Mouse (Mus musculus): Measurements from ENCODE around the gene St3gal5.

The St3gal5 gene

DNA sequence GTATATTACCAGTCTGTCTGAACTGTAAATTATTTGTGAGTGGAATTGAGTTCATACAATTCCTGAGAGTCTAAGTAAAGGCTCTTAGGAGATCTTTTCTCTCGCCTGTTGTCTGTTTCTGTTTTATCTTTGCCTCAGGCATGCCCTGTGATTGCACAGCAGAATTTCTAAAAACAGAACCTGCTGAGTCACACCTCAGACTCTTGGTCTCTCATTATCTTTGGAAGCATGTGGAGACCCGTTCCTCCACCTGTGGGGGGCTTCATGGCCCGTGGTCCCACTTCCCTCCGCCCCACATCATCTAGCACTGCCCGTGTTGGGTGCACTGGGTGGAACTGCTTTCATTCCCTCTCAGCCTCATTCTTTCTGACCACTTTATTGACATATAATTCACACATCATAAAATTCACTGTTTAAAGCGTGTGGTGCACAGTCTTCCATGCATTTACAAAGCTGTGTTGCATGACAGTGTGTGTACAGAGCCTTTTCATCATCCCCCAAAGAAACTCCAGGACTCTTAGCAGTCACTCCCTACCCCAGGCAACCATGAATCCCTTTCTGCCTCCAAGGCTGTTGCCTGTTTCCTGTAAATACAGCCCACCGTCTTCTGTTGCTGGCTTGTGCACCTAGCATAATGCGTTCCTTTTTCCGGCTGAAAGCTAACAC lies 37.6 kb downstream of the St3gal5 start:
- no peak for DNase-seq (ENCODE audit: low read depth)

DNA sequence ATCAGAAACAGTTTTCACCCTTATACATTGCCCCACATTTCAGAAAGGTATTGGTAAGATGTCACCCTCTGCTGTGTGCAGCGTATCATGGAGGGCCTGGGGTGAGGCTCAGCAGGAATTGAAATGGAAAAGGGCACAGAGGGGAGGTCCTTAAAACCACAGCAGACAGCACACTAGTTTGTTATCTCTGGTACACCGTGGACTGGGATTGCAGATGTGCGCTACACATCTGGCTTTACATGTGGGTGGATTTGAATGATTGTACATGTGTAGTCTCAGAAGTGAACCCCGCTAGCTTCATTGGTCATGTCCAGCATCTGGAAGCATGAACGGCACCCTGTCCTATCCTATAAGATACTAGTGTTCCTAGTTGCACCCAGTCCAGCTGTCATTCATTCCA lies 38.6 kb downstream of the St3gal5 start:
- DNase-seq (ENCODE audit: low read depth), result no peak

DNA sequence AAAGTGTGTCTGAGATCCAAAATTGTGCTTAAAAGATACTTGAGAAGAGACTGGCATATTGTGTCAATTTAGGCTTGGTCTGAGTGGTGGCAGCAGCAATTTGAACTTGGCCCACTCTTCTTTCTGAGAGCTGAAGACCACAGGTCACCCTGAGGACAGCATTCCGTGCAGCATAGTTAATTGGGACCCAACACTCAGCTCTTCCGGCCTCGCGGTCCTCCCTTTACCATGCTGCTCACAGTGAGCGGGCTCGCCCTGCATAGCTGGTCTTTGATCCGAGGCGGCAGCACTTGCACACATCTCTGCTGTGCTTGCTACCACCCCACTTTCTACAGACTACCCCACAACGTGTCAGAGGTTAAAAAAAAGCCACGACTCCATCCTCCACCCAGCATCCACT lies 39.2 kb downstream of the St3gal5 start:
- no peak for DNase-seq (ENCODE audit: low read depth)

DNA sequence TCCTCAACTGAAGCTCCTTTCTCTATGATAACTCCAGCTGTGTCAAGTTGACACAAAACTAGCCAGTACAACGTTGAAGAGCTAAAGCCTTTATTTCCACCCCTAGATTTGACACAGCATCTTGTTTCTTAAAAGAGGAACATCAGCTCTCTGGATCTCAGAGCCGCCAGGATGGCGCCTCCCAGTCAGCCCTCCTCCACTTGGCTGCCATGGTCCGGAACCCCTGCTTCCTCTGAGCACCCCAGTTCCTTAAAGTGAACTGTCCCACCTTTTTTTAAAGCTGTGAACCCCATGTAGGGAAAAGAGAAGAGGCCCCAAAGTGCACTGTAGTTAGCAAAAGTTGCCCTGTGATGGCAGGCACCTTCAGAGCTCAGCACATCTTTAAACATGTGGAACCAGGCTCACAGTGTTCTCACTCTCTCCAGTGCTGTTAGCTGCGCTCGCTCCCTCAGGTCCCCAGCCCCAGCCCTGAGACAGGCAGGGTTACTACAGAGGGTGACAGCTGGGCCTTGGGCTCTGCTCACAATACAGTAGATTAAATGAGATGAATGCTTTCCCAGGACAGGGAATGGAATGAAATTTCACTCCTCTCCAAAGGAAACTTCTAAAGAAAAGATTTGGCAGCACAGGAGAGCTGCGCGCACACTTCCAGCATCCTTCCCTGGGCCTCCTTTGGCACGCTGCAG lies 42.3 kb downstream of the St3gal5 start:
- no peak for DNase-seq (ENCODE audit: low read depth)

DNA sequence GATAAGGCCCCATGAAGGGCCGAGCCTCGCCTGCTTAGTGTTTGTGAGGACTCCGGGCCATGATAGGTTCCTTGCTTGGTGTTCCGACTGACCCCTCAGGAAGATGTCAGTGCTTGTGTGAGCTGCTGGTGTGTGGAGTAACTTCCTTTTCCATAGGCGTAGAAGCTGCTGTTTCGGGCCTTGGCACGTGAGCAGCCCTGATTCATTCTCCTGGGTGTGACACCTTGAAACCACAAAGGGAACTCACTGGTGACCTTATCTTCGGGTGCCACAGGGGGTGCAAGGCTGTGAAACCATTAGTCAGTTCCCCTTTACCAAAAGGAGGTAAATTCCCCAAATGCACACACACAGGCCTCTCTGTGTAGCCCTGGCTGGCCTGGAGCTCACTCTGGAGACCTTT lies 43.0 kb downstream of the St3gal5 start:
- DNase-seq (ENCODE audit: low read depth), result no peak

DNA sequence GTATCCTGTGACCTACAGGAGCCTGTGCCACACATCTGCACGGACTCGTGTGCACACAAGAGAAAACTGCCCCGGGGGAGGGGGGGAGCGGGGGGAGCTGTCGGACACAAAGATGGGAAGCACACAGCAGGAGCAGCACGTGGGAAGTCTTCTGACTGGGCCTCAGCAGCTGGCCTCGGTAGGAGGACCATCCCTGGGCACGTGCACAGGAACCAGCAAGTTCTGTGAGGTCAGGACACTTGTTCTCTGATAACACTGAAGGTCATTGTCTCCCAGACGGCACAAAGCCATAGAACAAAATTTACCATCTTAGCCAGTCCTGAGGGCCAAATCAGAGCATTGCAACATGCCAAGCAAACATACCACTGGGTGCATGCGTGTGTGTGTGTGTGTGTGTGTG lies 43.8 kb downstream of the St3gal5 start:
- DNase-seq (ENCODE audit: low read depth), result no peak

DNA sequence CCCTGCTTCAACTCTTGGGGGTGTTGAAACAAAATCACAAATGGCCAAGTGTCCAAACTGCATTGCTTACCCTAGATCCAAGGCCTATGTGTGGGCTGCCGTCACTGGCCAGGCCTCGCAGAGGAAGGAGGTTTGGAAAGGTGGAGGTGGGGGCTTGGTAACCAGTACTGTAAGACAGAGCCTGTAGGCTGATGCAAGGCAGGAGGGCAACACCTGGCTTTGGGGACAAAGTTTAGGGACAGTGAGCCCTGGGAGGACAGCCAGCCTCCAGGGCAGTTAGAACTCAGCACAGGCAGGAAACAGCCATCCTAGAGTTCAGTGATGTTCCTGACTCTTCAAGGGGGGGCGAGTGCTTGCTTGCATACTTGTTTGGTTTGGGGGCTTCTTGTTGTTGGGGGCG lies 45.2 kb downstream of the St3gal5 start:
- no peak for DNase-seq (ENCODE audit: low read depth)

DNA sequence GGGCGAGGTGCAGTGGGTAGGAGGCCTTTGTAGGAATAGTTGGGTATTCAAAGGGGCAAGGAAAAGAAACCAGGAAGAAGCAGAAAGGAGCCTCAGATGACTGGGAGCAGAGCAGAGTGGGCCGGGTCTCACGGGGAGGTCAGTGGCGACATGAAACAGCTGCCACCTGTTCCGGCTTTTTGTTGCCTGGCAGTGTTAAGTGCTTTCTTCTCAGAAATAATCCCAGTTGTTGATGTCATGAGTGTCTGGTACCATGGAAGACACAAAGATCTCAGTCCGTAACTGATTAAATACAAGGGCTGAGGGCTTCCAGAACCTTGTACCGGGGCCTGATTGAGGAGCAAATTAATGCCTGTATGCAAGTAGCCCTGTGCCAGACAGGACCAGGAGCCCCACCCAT lies 47.0 kb downstream of the St3gal5 start:
- DNase-seq (ENCODE audit: low read depth), result no peak

DNA sequence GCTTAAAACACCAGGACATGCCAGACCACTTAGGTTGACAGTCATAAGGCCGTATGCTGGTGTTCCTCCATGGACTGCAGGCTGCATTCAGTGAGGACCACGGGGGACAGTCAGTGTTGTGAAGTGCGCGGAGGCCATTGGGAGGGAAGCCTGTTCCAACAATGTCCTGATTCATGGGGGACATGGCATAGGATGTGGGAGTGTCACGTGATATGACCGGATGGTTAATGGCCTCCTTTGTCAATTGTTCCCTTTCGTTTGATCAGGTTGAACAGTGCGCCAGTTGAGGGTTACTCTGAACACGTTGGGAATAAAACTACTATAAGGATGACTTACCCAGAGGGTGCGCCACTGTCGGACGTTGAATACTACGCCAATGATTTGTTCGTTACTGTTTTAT lies 49.4 kb downstream of the St3gal5 start:
- DNase-seq (ENCODE audit: low read depth), result no peak

DNA sequence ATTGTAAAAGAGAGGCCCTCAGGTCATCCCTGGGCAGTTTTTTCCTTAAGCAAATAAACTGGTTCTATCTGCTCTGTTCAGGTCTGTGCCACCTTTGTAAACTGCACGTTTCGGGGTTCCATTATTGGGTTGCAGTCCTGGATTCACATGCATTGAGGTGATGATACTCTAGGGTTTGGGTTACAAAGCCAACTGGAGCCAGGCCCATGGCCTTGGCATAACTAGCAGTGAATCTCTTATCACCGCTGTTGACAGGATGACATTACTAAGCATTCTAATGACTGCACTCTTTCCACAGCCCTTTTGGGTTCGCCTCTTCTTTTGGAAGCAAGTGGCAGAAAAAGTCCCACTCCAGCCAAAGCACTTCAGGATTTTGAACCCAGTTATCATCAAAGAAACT lies 51.3 kb downstream of the St3gal5 start:
- no peak for DNase-seq (ENCODE audit: low read depth)

DNA sequence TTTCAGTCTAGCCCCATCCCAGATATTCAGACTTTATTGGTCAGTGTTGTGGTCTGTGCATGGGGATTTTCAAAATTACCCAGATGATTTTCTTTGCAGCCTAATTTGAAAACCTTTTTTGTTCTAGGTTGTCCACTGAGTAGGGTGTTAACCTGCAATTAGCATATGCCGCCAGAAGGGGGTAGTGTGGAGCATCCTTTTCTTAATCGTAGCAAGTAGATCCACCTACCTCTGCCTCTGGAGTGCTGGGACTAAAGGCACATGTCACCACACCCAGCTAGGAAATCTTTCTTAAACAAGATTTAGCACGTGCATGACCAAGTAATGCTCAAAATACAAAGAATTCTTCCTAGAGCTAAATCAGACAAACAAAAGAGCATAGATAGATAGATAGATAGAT lies 52.4 kb downstream of the St3gal5 start:
- DNase-seq (ENCODE audit: low read depth), result no peak

DNA sequence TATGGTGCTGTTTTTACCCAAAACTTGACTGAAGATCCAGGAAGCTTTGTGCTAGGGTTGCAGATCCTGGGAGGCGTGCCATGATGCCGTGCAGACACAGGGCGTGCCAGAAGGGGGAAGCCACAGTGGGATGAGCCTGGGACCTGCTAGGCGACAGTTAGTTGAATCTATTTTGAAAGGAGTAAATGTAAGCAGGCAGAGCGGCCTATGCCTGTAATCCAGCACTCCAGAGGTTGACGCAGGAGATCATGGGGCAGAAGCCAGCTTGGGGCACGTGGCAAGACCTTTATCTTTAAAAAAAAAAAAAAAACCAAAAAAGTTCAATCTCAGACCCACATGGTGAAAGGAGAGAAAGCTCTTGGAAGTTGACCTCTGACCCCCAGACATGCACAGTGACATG lies 55.3 kb downstream of the St3gal5 start:
- no peak for DNase-seq (ENCODE audit: low read depth)

DNA sequence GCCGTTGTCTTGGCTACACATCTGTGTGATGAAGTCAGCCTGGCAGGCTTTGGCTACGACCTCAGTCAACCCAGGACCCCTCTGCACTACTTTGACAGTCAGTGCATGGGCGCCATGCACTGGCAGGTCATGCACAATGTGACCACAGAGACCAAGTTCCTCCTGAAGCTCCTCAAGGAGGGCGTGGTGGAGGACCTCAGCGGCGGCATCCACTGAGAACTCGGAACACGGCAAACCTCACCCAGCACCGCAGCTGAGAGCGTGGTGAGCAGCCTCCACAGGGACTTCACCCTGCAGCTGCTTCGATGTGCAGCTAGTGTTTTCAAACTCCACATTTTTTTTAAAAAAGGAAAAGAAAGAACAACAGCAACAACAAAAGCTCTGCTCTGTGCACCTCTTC lies 56.1 kb downstream of the St3gal5 start:
- no peak for DNase-seq (ENCODE audit: low read depth)

DNA sequence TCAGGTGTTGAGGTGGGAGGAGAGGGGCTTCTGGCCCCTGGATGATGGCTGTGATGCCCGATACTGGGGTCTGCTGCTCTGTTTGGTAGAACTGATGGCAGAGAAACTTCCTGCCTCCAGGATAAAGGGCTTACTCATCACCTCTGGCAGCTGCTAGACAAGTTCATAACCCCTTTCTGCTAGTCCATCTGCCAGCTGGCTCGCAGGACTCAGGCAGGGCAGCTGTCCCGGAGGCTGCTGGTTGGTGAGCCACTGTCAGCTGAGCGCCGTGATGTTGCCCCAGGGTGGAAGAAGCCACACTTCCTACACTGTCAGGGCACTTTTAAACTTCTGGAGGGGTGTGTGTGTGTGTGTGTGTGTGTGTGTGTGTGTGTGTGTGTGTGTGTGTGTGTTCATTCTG lies 56.6 kb downstream of the St3gal5 start:
- DNase-seq (ENCODE audit: low read depth), result peak; percentile 43

DNA sequence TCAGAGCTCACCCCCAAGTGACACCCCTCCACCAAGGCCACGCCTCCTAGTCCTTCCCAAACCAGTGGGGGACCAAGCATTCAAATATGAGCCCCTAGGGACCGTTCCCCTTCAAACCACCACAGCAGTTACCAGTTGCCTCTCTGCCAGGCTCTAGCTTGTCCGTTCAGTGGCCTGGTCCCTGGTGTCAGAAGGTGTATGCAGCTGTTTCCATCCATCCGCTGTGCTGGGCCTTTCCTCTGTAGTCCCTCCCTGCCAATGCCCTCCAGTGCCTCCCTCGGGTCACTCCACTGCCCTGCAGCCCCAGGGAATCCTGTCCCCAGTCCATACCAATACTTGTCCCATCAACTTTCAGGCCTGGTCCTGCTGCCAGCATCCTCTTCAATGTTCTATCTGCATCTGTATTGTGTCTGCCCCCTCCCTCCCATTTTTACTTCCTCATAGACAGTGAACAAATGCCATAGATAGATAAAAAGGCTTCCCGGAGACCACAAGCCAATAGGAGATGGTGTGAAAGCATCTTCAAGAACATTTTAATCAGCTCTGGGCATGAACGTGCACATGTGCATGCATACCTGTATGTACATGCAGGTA lies 57.6 kb downstream of the St3gal5 start:
- no peak for DNase-seq (ENCODE audit: low read depth)

DNA sequence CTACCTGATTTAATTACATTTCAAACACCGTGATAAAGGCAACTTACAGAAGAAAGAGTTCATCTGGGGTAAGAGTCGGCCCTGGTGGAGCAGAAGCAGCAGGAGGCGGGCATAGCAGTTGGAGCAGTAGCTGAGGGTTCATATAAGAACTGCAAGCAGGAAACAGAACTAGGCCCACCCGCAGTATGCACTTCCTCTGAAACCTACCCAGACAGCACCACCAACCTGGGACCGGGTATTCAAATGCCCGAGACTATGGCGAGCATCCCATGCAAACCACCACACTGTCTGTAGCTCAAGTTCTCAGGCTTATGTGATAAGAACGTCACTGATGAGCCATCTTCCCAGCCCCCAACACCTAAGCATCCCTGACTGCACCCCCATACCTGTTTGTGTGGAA lies 58.3 kb downstream of the St3gal5 start:
- DNase-seq (ENCODE audit: low read depth), result no peak

DNA sequence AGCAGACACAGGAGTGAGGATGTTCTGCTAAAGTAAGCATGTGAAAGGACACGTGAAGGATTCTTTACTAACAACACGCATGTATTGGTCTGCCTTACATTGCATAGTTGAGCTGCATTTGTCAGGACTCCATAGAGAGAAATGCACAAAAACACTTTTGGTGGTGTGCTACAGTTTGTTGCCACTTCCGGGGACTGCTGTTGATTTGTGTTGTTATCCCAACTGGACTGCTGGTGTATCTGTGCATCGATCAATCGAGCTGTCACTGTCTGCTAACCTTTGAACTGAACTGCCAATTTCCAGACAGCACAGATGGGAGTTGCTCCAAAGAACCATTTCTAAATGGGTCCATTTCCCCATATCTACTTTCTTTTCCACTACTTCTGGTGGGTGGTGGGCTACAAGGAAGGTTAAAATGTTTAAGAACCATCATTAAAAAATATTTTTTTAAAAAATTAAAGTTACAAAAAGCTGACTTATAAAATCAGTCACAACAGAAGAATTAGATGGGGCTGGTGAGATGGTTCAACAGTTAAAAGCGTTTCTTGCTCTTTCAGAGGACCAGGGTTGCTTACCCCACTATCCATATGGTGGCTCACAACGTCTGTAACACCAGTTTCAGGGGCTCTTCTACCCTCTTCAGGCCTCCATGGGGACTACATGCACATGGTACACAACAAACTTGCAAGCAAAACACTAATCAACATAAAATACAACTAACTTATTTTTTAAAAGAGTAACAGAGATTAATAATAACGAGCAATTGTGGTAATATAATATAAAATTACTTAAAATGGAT lies 61.8 kb downstream of the St3gal5 start:
- DNase-seq (ENCODE audit: low read depth), result no peak

DNA sequence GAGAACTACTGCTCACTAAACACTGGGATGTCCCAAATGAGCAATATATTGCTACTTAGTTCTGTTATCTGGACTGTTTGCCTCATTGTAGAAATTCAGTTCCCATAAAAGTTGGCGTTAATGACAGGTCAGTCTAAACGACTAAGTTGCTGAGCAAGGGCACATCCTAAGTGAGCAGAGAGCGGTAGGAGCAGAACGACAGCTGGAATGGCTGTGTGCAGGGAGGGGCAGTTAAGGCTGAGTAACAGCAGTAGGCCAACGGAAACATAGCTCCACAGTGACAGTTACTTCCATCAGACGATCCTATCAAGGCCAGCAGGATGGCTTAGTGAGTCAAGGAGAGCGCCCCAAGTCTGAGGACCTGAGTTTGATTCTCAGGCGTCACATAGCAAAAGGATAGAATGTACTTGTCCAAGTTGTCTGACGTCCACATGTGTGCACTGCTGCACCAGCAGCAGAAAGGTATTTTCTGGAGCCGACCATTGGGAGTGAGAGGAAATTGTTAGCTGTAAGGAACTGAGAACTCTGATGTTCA lies 62.5 kb downstream of the St3gal5 start:
- DNase-seq (ENCODE audit: low read depth), result no peak

DNA sequence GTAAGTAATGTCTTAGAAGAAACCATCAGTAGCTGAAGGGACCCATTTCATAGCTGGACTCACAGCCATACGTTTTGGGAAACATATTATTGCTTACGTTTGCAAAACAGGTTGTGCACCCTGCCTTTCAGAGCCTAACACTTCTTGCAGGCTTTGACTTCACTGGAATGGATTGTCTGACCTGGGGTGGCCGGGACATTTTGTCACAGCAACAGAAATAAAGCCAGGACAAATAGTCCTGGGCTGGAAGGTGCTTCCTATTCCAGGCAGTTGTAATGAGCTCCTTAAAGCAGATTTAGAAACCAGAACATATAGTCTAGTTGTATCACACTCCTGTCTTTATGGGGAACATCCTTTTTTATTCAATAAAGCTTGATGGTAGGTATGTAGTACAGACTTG lies 63.6 kb downstream of the St3gal5 start:
- DNase-seq (ENCODE audit: low read depth), result no peak

DNA sequence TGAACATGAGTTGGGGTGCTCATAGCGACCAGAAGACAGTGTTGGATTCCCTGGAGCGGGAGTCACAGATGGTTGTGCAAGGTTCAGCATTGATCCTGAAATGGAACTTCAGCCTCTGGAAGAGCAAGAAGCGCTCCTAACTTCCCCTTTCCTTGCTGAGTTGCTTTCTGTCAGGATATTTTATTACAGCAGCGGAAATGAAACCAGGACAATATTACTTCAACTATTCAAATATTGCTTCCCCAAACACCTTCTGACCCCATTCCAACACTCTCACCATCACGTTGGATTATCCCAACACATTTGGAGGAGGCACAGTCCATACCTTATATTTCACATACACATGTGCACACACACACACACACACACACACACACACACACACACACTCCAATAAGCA lies 64.4 kb downstream of the St3gal5 start:
- no peak for DNase-seq (ENCODE audit: low read depth)

DNA sequence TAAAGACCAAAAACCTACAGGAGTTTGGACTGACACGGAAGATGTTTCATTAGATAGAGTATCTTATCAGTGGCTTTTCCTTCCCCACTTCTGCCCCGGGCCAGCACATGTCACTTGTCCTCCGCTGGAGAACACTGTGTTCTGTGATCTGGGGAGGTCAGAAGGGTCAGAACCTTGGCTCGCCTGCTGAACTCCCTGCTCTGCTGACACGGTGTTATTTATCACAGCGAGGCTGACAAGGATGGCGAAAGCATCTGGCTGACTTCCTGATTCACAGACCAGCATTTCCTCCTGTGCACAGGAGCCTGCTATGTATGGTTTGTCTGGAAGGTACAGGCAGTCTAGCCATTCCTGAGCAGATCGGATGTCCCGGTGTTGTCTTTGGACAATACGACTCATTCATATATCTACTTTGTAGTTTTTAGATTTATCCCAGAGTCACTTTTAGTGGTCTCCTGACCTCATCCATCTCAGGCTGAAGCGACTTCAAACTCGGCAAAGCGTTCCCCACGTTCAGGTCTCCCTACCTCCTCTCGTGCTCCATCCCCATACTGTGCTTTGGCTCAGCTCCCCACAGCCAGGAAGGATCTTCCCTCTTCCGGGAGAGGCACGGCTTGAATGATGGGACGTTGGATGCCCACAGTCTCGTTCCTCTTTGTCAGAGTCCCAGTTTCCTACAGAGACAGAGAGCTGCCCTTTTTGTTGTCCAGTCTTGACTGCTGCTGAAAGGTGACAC lies 64.9 kb downstream of the St3gal5 start:
- peak; percentile 29 for DNase-seq (ENCODE audit: low read depth)
